11 mouse cellular contexts compared by ENCODE assay signal in the genomic region with DNA sequence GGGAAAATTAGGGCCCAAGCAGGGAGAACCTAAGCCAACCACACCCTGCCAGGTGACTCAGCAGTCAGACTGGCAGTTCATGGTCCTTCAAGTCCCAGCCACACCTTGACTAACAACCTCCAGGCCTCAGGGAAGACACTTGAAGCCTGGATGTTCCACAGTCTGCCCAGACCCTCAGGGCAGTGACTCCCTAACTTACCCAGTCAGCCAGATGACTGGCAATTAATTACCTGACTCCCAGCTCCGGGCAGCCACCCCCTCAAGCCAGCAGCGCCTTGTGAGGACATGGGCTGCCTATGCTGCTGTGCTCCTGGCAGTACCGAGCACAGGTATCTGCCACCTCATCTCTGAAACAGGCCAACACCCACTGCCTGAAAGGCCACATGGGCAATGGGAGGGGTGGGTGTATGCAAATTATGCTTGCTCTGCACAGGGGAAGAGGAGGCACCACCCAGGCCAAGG. TPM values are rescaled to one million over a fixed set of nuclear protein-coding genes. Genes with fewer than 3 reads are reported as not detected.
DNase-seq lines count a peak whose midpoint lies in the region; ATAC-seq and TF ChIP-seq lines count a peak whose summit lies in the region.
"Had no signal": no experiment of that assay in that cellular context is flagged by ENCODE, and none has a peak within 500 bp of the region (broad histone marks: within the 10 kb centered on the region; RNA-seq: fewer than 3 reads in every experiment).

No protein-coding gene starts in this region.

- peak overlapping the region; percentile 26 for H3K4me2 ChIP-seq in liver, embryonic 11.5 days
- H3K4me2 ChIP-seq: midbrain, embryonic 15.5 days had no signal

- H3K4me1 ChIP-seq in lung, adult 2 months (ENCODE audit: control insufficient read depth, insufficient read depth, low read length) = peaks cover 2% of the 10 kb centered on the region; the same call in 1 of the 2 replicates
- H3K4me1 ChIP-seq in liver, embryonic 11.5 days (replicated peaks; ENCODE audit: control insufficient read depth, insufficient read depth, low read length) = peaks cover 22% of the 10 kb centered on the region
- no peaks in the 10 kb centered on the region; the same call in 1 of the 2 replicates for H3K4me1 ChIP-seq in cerebellum, adult 2 months (ENCODE audit: control insufficient read depth, insufficient read depth, low read length)
- H3K4me1 ChIP-seq: midbrain, embryonic 15.5 days had no signal

- no peaks in the 10 kb centered on the region for H3K27me3 ChIP-seq in liver, embryonic 11.5 days (replicated peaks; ENCODE audit: control insufficient read depth, insufficient read depth, low read length)
- H3K27me3 ChIP-seq in splenic B cell, adult 2 months (ENCODE audit: control insufficient read depth, insufficient read depth, low read length, poor library complexity, severe bottlenecking) = no peaks in the 10 kb centered on the region
- H3K27me3 ChIP-seq in cerebellum, adult 2 months (ENCODE audit: control insufficient read depth, insufficient read depth, low read length) = no peaks in the 10 kb centered on the region
- H3K27me3 ChIP-seq: midbrain, embryonic 15.5 days had no signal

- TF ChIP-seq POLR2A in lung, adult 2 months (IDR thresholded peaks at IDR 0.05; ENCODE audit: borderline replicate concordance, extremely low read depth, low read depth, low read length) = no peak
- TF ChIP-seq POLR2A in cerebellum, adult 2 months (IDR thresholded peaks at IDR 0.05; ENCODE audit: borderline replicate concordance, insufficient read depth, low read length) = no peak

- no peak overlapping the region for H3K27ac ChIP-seq in liver, embryonic 11.5 days (ENCODE audit: low read depth, low read length)
- H3K27ac ChIP-seq in cerebellum, adult 2 months (ENCODE audit: insufficient read depth, low read length) = no peak overlapping the region
- H3K27ac ChIP-seq: midbrain, embryonic 15.5 days had no signal

- H3K9ac ChIP-seq in liver, embryonic 11.5 days (ENCODE audit: low read depth, low read length) = peak overlapping the region; percentile 23; the same call in 1 of the 2 replicates
- H3K9ac ChIP-seq: midbrain, embryonic 15.5 days had no signal

- H3K36me3 ChIP-seq in liver, embryonic 11.5 days (ENCODE audit: control insufficient read depth, insufficient read depth, low read length) = peaks cover 25% of the 10 kb centered on the region
- H3K36me3 ChIP-seq in splenic B cell, adult 2 months (ENCODE audit: control insufficient read depth, insufficient read depth, low read length, poor library complexity, severe bottlenecking) = no peaks in the 10 kb centered on the region; the same call in none of the 2 replicates

- intact Hi-C loops in left cerebral cortex, postnatal 14 days (cut with DNase I) = no loop called here

- H3K9me3 ChIP-seq in liver, embryonic 11.5 days (ENCODE audit: control insufficient read depth, low read length) = no peaks in the 10 kb centered on the region
- H3K9me3 ChIP-seq: midbrain, embryonic 15.5 days had no signal

- peak; percentile 63 for ATAC-seq in activated CD4-positive, CD25-positive, alpha-beta regulatory T cell, adult 4 months
- peak; percentile 77 for ATAC-seq in liver, embryonic 11.5 days (replicated peaks; ENCODE audit: low FRiP score)
- ATAC-seq: midbrain, embryonic 15.5 days had no signal

- DNase-seq in lung, adult 2 months = peak; percentile 30
- DNase-seq in lung, postnatal 4 days = no peak
- DNase-seq in liver, embryonic 11.5 days (ENCODE audit: low spot score) = no peak
- peak; percentile 71 for DNase-seq in splenic B cell, adult 2 months (ENCODE audit: low read depth, low spot score)
- no peak for DNase-seq in cerebellum, adult 2 months
- no peak for DNase-seq in thymus, postnatal 36 days
- DNase-seq in left cerebral cortex, postnatal 14 days (ENCODE audit: low spot score in 2 of 2) = no peak
- DNase-seq: heart, adult 18-20 months; kidney, adult 2 months had no signal

- no peak for TF ChIP-seq CTCF in lung, adult 2 months (IDR thresholded peaks at IDR 0.05; ENCODE audit: insufficient read depth, low read length)
- no peak for TF ChIP-seq CTCF in cerebellum, adult 2 months (IDR thresholded peaks at IDR 0.05; ENCODE audit: borderline replicate concordance, insufficient read depth, low read depth, low read length)

- 59% methylated on average over 3 of the region's 3 CpGs for WGBS in lung, adult 2 months
- 69% methylated on average over 3 of the region's 3 CpGs for WGBS in liver, embryonic 11.5 days
- 74% methylated on average over 3 of the region's 3 CpGs for WGBS in cerebellum, adult 2 months

- H3K4me3 ChIP-seq in lung, adult 2 months (replicated peaks; ENCODE audit: extremely low read depth, low read depth, low read length) = no peak overlapping the region
- no peak overlapping the region for H3K4me3 ChIP-seq in liver, embryonic 11.5 days (ENCODE audit: low read depth, low read length)
- no peak overlapping the region for H3K4me3 ChIP-seq in cerebellum, adult 2 months (replicated peaks; ENCODE audit: insufficient read depth, low read depth, low read length)
- H3K4me3 ChIP-seq: midbrain, embryonic 15.5 days had no signal

RNA-seq across cellular contexts. Expression of gene Dedd2, which starts 11.2 kb away (rescaled TPM):
- polyA plus RNA-seq in lung, adult 2 months (2012; rRNA removed) = 37.6 and 42.4 TPM in 2 replicates
- polyA plus RNA-seq in activated CD4-positive, CD25-positive, alpha-beta regulatory T cell, adult 4 months (2017; shearing (Covaris generic)) = 10 to 100 TPM; 26.7 to 31.8 TPM
- 19.6 and 21.1 TPM in 2 replicates for polyA plus RNA-seq in liver, embryonic 11.5 days (2014; fragmentation: Nextera tagmentation; extraction: Ambion mirVana)
- polyA plus RNA-seq in cerebellum, adult 2 months (2012; rRNA removed) = 29.0 and 29.6 TPM in 2 replicates
- total RNA-seq in left cerebral cortex, postnatal 14 days (2021) = 10 to 100 TPM; 25.0 to 26.0 TPM

RNA-seq across cellular contexts. Expression of gene Zfp526, which starts 12.0 kb away (rescaled TPM):
- 18.0 and 18.4 TPM in 2 replicates for polyA plus RNA-seq in lung, adult 2 months (2012; rRNA removed)
- polyA plus RNA-seq in activated CD4-positive, CD25-positive, alpha-beta regulatory T cell, adult 4 months (2017; shearing (Covaris generic)) = 1 to 10 TPM; 2.6 to 4.0 TPM
- polyA plus RNA-seq in liver, embryonic 11.5 days (2014; fragmentation: Nextera tagmentation; extraction: Ambion mirVana) = 4.0 and 4.2 TPM in 2 replicates
- 9.2 and 10.9 TPM in 2 replicates for polyA plus RNA-seq in cerebellum, adult 2 months (2012; rRNA removed)
- total RNA-seq in left cerebral cortex, postnatal 14 days (2021) = 10 to 100 TPM in 1 of 2 experiments, 1 to 10 TPM in 1; 9.2 to 10.3 TPM

RNA-seq across cellular contexts. Expression of gene Gsk3a, which starts 28.5 kb away (rescaled TPM):
- polyA plus RNA-seq in lung, adult 2 months (2012; rRNA removed) = 104 and 116 TPM in 2 replicates
- polyA plus RNA-seq in activated CD4-positive, CD25-positive, alpha-beta regulatory T cell, adult 4 months (2017; shearing (Covaris generic)) = 1 to 10 TPM; 8.9 to 9.8 TPM
- polyA plus RNA-seq in liver, embryonic 11.5 days (2014; fragmentation: Nextera tagmentation; extraction: Ambion mirVana) = 11.0 and 13.0 TPM in 2 replicates
- polyA plus RNA-seq in cerebellum, adult 2 months (2012; rRNA removed) = 226 and 230 TPM in 2 replicates
- total RNA-seq in left cerebral cortex, postnatal 14 days (2021) = 100 to 1,000 TPM; 201 to 203 TPM

RNA-seq across cellular contexts. Expression of gene Pou2f2, which starts 29.7 kb away (rescaled TPM):
- 6.0 and 6.1 TPM in 2 replicates for polyA plus RNA-seq in lung, adult 2 months (2012; rRNA removed)
- 10 to 100 TPM; 19.1 to 25.3 TPM for polyA plus RNA-seq in activated CD4-positive, CD25-positive, alpha-beta regulatory T cell, adult 4 months (2017; shearing (Covaris generic))
- polyA plus RNA-seq in liver, embryonic 11.5 days (2014; fragmentation: Nextera tagmentation; extraction: Ambion mirVana) = 2.2 and 3.2 TPM in 2 replicates
- polyA plus RNA-seq in cerebellum, adult 2 months (2012; rRNA removed) = 8.4 and 10.6 TPM in 2 replicates
- 10 to 100 TPM; 11.5 to 13.0 TPM for total RNA-seq in left cerebral cortex, postnatal 14 days (2021)

RNA-seq across cellular contexts. Expression of gene Erf, which starts 41.4 kb away (rescaled TPM):
- polyA plus RNA-seq in lung, adult 2 months (2012; rRNA removed) = 41.1 and 51.4 TPM in 2 replicates
- under 1 TPM; 0.28 to 0.38 TPM for polyA plus RNA-seq in activated CD4-positive, CD25-positive, alpha-beta regulatory T cell, adult 4 months (2017; shearing (Covaris generic))
- 13.8 and 16.4 TPM in 2 replicates for polyA plus RNA-seq in liver, embryonic 11.5 days (2014; fragmentation: Nextera tagmentation; extraction: Ambion mirVana)
- polyA plus RNA-seq in cerebellum, adult 2 months (2012; rRNA removed) = 14.3 and 14.8 TPM in 2 replicates
- total RNA-seq in left cerebral cortex, postnatal 14 days (2021) = 10 to 100 TPM; 68.6 to 70.7 TPM

Comparison
In these comparisons a context has a peak if more than half of its experiments do, and no peak if none do; other contexts are left out.
1. DNase-seq: peak in lung, adult 2 months (single experiment) and splenic B cell, adult 2 months (single experiment); none in lung, postnatal 4 days (0 of 2), liver, embryonic 11.5 days (single experiment), cerebellum, adult 2 months (0 of 2), thymus, postnatal 36 days (0 of 2) and left cerebral cortex, postnatal 14 days (0 of 2).